Mouse (Mus musculus) MEL (cell line): ENCODE measurements around the gene Plxnd1. TPM values are rescaled to one million over a fixed set of nuclear protein-coding genes. Genes with fewer than 3 reads are reported as not detected.

Experiments
- DNase-seq: peaks from one replicate; pipeline ENCODE4 v3.0.0; 2011; ENCODE audit warnings: low read depth, low spot score
- H3K27ac ChIP-seq: 2 replicates; pipeline ENCODE4 v1.5.1; 2012; ENCODE audit warnings: low read depth, mild to moderate bottlenecking, control low read depth, low read length, moderate library complexity; ENCODE audit not compliant: control insufficient read depth
- H3K27me3 ChIP-seq, 2 experiments: fragments of 150-350 bp in 1 of 2; sonication (generic) in 1 of 2; 2 replicates each; pipeline ENCODE4 v1.6.1; 2012; ENCODE audit warnings: low read length in 2 of 2, mild to moderate bottlenecking in 2 of 2, improper control_type of control experiment in 1 of 2, moderate library complexity in 1 of 2; ENCODE audit not compliant: insufficient read depth in 2 of 2, control insufficient read depth in 1 of 2
- H3K36me3 ChIP-seq, 2 experiments: 2 replicates each; pipeline ENCODE4 v1.6.1; 2012 to 2014; ENCODE audit warnings: low read length in 2 of 2, improper control_type of control experiment in 1 of 2, inconsistent platforms in 1 of 2, mild to moderate bottlenecking in 1 of 2; ENCODE audit not compliant: insufficient read depth in 2 of 2, control insufficient read depth in 1 of 2
- H3K4me1 ChIP-seq, 2 experiments: fragments of 150-350 bp in 1 of 2; sonication (generic) in 1 of 2; 2 replicates each; pipeline ENCODE4 v1.6.1; 2012; ENCODE audit warnings: low read length in 2 of 2, improper control_type of control experiment in 1 of 2, mild to moderate bottlenecking in 1 of 2; ENCODE audit not compliant: insufficient read depth in 2 of 2, control insufficient read depth in 1 of 2
- H3K4me3 ChIP-seq, 2 experiments: fragments of 150-350 bp in 1 of 2; sonication (generic) in 1 of 2; 2 replicates each; pipeline ENCODE4 v1.5.1; 2012; ENCODE audit warnings: low read depth in 2 of 2, low read length in 2 of 2, mild to moderate bottlenecking in 2 of 2, moderate library complexity in 2 of 2, control low read depth in 1 of 2, improper control_type of control experiment in 1 of 2; ENCODE audit not compliant: control insufficient read depth in 1 of 2, insufficient read depth in 1 of 2
- H3K79me2 ChIP-seq: 2 replicates; pipeline ENCODE4 v1.6.1; 2012; ENCODE audit warnings: mild to moderate bottlenecking, low read length, moderate library complexity; ENCODE audit not compliant: control insufficient read depth, poor library complexity, insufficient read depth
- H3K9ac ChIP-seq: 2 replicates; pipeline ENCODE4 v1.6.1; 2012; ENCODE audit warnings: low read depth, mild to moderate bottlenecking, control low read depth, low read length, moderate library complexity; ENCODE audit not compliant: control insufficient read depth, poor library complexity, severe bottlenecking
- H3K9me3 ChIP-seq: fragments of 150-350 bp; sonication (generic); replicated peaks from 2 replicates; pipeline ENCODE4 v1.6.1; 2012; ENCODE audit warnings: mild to moderate bottlenecking, low read length, improper control_type of control experiment, moderate library complexity; ENCODE audit not compliant: insufficient read depth
- BHLHE40 ChIP-seq: IDR thresholded peaks from 2 replicates; pipeline ENCODE4 v1.6.1; 2012; ENCODE audit warnings: low read depth, mild to moderate bottlenecking, inconsistent platforms, low read length, improper control_type of control experiment, borderline replicate concordance
- GABPA ChIP-seq: IDR thresholded peaks from 2 replicates; pipeline ENCODE4 v1.6.1; 2012; ENCODE audit warnings: low read depth, mild to moderate bottlenecking, inconsistent platforms, low read length, improper control_type of control experiment, moderate library complexity
- GATA1 ChIP-seq: IDR thresholded peaks from 2 replicates; pipeline ENCODE4 v1.6.1; 2011; ENCODE audit warnings: low read depth, low read length, improper control_type of control experiment
- HCFC1 ChIP-seq: IDR thresholded peaks from 2 replicates; pipeline ENCODE4 v1.6.1; 2012; ENCODE audit warnings: low read depth, mild to moderate bottlenecking, inconsistent platforms, low read length, improper control_type of control experiment, moderate library complexity
- MAX ChIP-seq: IDR thresholded peaks from 2 replicates; pipeline ENCODE4 v1.6.1; 2011; ENCODE audit warnings: low read length, improper control_type of control experiment
- MYB ChIP-seq: IDR thresholded peaks from 2 replicates; pipeline ENCODE4 v1.6.1; 2011; ENCODE audit warnings: mild to moderate bottlenecking, low read depth, low read length, improper control_type of control experiment
- NELFE ChIP-seq: IDR thresholded peaks from 2 replicates; pipeline ENCODE4 v1.6.1; 2011; ENCODE audit warnings: low read depth, low read length, improper control_type of control experiment
- NRF1 ChIP-seq: IDR thresholded peaks from 2 replicates; pipeline ENCODE4 v1.6.1; 2014; ENCODE audit warnings: low read depth, mild to moderate bottlenecking, inconsistent platforms, low read length, improper control_type of control experiment, moderate library complexity; ENCODE audit not compliant: poor library complexity, insufficient read depth, severe bottlenecking
- POLR2A ChIP-seq, 2 experiments: IDR thresholded peaks; 2 replicates each; pipeline ENCODE4 v1.6.1; 2011 to 2012; ENCODE audit warnings: low read length in 2 of 2, mild to moderate bottlenecking in 2 of 2, control low read depth in 1 of 2, improper control_type of control experiment in 1 of 2, low read depth in 1 of 2, moderate library complexity in 1 of 2; ENCODE audit not compliant: control insufficient read depth in 1 of 2, insufficient read depth in 1 of 2, poor library complexity in 1 of 2
- POLR2AphosphoS5 ChIP-seq: IDR thresholded peaks from 2 replicates; pipeline ENCODE4 v1.6.1; 2012; ENCODE audit warnings: low read depth, borderline replicate concordance, mild to moderate bottlenecking, inconsistent platforms, low read length, moderate library complexity, mixed read lengths
- RAD21 ChIP-seq: IDR thresholded peaks from 2 replicates; pipeline ENCODE4 v1.6.1; 2011; ENCODE audit warnings: mild to moderate bottlenecking, low read depth, low read length, improper control_type of control experiment
- SIN3A ChIP-seq: IDR thresholded peaks from 2 replicates; pipeline ENCODE4 v1.6.1; 2012; ENCODE audit warnings: low read length, improper control_type of control experiment, inconsistent platforms
- SMC3 ChIP-seq: IDR thresholded peaks from 2 replicates; pipeline ENCODE4 v1.6.1; 2011; ENCODE audit warnings: low read depth, low read length, improper control_type of control experiment
- TAL1 ChIP-seq: IDR thresholded peaks from 2 replicates; pipeline ENCODE4 v1.6.1; 2012; ENCODE audit warnings: mild to moderate bottlenecking, inconsistent platforms, low read length, moderate library complexity, mixed read lengths
- TBP ChIP-seq: IDR thresholded peaks from 2 replicates; pipeline ENCODE4 v1.8.0; 2011; ENCODE audit warnings: low read depth, low read length, improper control_type of control experiment
- TCF12 ChIP-seq: IDR thresholded peaks from 2 replicates; pipeline ENCODE4 v1.6.1; 2014; ENCODE audit warnings: low read depth, mild to moderate bottlenecking, inconsistent platforms, low read length, improper control_type of control experiment, moderate library complexity
- polyA plus RNA-seq, 2 experiments: library from polyadenylated mRNA; stranded (reverse) in 1 of 2; unstranded in 1 of 2; fragments of >175 nt in 1 of 2; fragments of >200 nt in 1 of 2; gene quantifications; 2 replicates each; pipeline versions ENCODE4 v1.2.1 to v1.2.4; 2012; ENCODE audit warnings: low replicate concordance in 2 of 2, low read depth in 1 of 2; ENCODE audit not compliant: insufficient read length in 2 of 2, insufficient read depth in 1 of 2, missing spikeins in 1 of 2
- total RNA-seq: library from RNA; depleted of rRNA; stranded (reverse); fragments of 300-350 nt; gene quantifications from 2 replicates; pipeline ENCODE4 v1.2.3, GENCODE M21; 2012

Gene Plxnd1
- total and polyA plus RNA-seq, 3 experiments: 4.8 to 19.2 TPM; not detected in 1

- no peak for DNase-seq
- TF ChIP-seq TCF12 (no peak), NRF1 (no peak), NELFE (no peak), POLR2A (IDR thresholded peaks at IDR 0.05; ENCODE audit: control insufficient read depth in 1 of 2, insufficient read depth in 1 of 2, low read depth in 1 of 2, low read length in 2 of 2, poor library complexity in 1 of 2) (no peak), SIN3A (no peak), GATA1 (no peak), MYB (no peak), RAD21 (no peak)
- TF ChIP-seq, all 39 proteins: peak for 0
- Histone ChIP-seq H3K4me3 (no peak overlapping the region), H3K79me2 (no peaks in the 10 kb centered on the region), H3K9ac (no peak overlapping the region), H3K27ac (no peak overlapping the region), H3K36me3 (peaks cover 0 to 3% of the 10 kb centered on the region in 2 experiments; a peak in 1 of 4 replicates), H3K27me3 (no peaks in the 10 kb centered on the region), H3K4me1 (peaks cover under 1 to 13% of the 10 kb centered on the region in 2 experiments), H3K9me3 (no peaks in the 10 kb centered on the region)
Observed at GRCm38 (mm10) chr6:116000851-116001250, 6.0 kb upstream of the Plxnd1 start.

- Histone ChIP-seq H3K27ac (no peak overlapping the region), H3K79me2 (peaks cover 2% of the 10 kb centered on the region; the same call in 1 of the 2 replicates), H3K4me1 (peaks cover 3 to 18% of the 10 kb centered on the region in 2 experiments), H3K4me3 (no peak overlapping the region), H3K27me3 (no peaks in the 10 kb centered on the region), H3K9me3 (no peaks in the 10 kb centered on the region), H3K9ac (no peak overlapping the region), H3K36me3 (peaks cover 0 to 7% of the 10 kb centered on the region in 2 experiments; a peak in 2 of 4 replicates)
- peak; percentile 61 for DNase-seq
- TF ChIP-seq GATA1: no peak
- TF ChIP-seq TAL1: no peak
- TF ChIP-seq RAD21: no peak
- no peak for TF ChIP-seq TCF12
- TF ChIP-seq POLR2AphosphoS5: no peak
- no peak for TF ChIP-seq SIN3A
- no peak for TF ChIP-seq GABPA
Observed at GRCm38 (mm10) chr6:115999227-115999626, 4.4 kb upstream of the Plxnd1 start.

- Histone ChIP-seq H3K4me1 (peaks cover 3 to 18% of the 10 kb centered on the region in 2 experiments), H3K4me3 (no peak overlapping the region), H3K9me3 (no peaks in the 10 kb centered on the region), H3K79me2 (peaks cover 2% of the 10 kb centered on the region; the same call in 1 of the 2 replicates), H3K36me3 (peaks cover 0 to 7% of the 10 kb centered on the region in 2 experiments; a peak in 2 of 4 replicates), H3K27ac (no peak overlapping the region), H3K9ac (no peak overlapping the region), H3K27me3 (no peaks in the 10 kb centered on the region)
- no peak for DNase-seq
- TF ChIP-seq SMC3 (no peak), MAX (no peak), BHLHE40 (no peak), RAD21 (no peak), HCFC1 (no peak), NRF1 (no peak), NELFE (no peak), TBP (no peak), TAL1 (no peak), MYB (no peak)
Observed at GRCm38 (mm10) chr6:115998758-115999157, 4.0 kb upstream of the Plxnd1 start.
